Mouse (Mus musculus): ENCODE data around the gene Soat2.

DNA sequence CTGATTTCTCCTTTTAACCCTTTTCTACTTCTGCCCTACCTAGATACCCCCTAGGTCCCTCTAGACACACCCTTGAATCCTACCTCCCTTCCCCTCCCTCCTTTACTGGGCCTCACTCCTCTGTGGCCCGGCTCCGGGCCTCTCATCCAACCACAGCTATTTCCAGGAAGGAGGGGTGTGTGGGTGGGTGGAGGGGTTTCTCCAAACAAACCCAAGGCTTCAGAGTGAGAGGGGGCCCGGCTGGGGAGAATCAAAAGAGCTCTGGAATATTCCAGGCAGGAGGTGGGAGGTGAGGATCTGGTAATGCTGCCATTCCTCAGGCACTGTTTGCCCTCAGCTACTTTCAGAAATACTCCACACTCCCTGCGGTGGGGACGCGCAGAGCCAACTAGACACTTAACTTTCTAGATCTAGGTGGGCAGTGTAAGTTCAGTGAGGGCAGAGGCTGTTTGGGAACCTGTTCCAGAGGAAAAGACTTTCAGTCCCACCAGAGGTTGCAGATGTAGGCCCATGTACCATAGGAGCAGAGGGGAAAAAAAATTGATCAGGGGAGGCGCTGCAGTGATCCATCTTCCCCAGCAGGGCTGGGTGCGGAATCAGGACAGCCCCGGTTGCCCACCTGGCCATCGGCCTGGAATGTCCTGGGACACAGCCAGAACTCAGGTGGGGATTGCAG is 49.2 kb upstream of the Soat2 start:
- TF ChIP-seq CTCF (IDR thresholded peaks at IDR 0.05; ENCODE audit: low read depth, low read length), result peak; percentile 43
- TF ChIP-seq POLR2A (IDR thresholded peaks at IDR 0.05; ENCODE audit: extremely low read depth, insufficient read depth, low read length), result no peak
